Mouse (Mus musculus) ovary, postnatal 10 days (tissue): Measurements from ENCODE around the gene Pthlh.

ENCODE experiments used
- DNase-seq: peaks from one replicate; pipeline ENCODE4 v3.0.0; 2022; ENCODE audit warnings: low spot score

Pthlh gene

DNA sequence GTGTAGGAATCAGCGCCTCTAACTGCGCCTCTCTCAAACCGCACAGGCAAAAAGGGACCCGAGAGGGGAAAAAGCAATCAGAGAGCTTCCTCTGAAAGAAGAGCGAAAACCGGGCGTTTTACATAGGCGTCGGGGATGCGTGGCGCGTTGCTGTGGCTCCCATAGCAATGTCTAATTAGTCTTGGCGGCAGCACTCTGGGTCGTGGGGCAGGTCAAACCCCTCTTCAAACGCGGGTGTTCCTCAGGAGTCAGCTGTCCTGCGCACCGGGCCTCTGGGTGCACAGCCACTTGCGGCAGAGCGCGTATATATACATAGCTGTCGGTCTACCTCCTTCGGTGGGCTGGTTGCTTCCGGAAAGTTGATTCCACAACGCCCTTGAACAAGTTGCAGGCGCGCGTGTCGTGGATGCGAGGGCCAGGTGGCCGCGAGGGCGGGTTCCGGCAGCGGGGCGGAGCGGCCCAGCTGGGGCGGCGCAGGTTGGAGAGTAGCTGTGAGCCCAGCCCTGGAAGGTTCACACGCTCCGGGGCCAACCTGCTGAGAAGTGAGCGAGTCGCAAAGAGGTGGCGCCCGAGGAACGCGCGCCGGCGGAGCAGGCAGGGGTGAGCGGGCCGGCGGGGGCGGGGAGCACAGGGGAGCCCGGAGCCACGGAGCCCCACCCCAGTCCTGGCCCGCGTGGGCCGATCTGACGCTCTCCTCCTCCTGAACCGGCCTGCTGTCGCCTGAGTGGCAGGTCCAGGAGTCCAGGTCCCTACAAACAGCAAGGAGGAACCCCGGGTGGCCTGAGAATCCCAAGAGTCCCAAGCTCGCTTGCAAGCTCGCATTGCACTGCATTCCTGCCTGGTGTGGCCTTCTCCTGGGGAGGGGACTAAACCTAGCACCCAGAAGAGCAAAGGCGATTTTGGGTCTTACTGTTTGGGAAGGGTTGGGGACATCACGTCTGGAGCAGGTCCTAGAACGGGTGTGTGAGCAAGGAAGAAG lies at the start of gene Pthlh:
Gene Pthlh (minus strand): TSS at position 597 of the 979 bp plus-strand sequence.
- peak; percentile 38 for DNase-seq

DNA sequence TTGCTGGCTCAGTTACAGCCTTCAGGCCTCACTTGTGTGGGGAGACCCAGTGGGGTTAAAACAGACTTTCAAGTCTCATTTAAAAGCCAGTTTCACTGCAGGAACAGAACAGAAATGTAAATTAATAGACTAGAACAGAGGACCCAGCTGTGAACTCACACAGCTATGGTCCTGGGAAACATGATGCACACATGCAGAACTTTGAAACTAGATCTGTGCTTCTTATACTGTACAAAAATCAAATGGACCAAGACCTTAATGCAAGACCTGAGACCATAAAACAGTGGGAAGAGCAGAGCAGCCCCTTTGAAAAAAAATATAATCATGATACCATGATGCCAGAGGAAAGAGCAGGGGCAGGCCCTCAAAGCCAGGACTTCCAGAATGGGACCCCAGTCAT lies 49.3 kb upstream of the Pthlh start:
- no peak for DNase-seq

DNA sequence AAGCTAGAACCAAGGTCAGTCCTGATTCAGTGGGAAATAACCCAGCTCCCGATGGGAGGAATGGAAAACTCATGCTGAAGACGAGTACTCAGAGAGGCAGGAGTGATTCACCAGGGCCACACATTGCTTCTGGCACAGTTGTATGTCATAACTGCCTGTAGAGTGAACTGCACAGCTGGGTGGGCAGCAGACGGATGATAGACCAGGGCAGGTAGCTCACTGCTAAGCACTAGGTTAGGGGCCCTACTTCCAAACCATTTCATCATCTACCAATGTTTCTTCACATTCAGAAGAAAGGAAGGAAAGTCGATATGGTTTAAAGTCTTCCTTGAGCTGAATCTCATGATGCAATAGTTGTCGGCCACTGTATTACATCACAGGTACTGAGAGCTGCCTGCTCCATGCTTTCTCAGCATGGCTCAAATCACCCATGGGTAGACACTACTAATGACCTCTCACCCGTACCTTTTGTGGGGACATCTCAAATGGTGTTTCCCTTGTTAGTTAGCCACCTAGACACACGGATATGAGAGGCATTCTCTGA lies 46.5 kb upstream of the Pthlh start:
- DNase-seq = no peak

DNA sequence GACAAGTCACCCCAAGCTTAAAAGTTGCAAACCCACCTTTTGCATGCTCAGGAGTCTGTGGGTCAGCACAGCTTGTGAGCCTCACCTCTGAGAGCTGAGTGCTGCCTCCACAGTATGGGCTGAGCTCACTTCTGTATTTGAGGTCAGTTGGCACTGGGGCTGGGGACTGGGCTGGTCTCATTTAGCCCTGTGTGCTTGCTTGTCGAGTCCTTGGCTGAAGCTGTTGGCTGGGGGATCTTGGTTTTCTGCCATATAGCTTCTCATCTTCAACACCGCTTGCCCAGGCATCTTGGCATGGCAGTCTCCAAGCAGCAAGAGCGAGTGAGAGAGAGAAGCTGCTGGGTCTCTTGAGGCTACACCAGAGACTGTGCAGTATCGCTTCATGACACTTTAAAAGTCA lies 46.1 kb upstream of the Pthlh start:
- DNase-seq = no peak

DNA sequence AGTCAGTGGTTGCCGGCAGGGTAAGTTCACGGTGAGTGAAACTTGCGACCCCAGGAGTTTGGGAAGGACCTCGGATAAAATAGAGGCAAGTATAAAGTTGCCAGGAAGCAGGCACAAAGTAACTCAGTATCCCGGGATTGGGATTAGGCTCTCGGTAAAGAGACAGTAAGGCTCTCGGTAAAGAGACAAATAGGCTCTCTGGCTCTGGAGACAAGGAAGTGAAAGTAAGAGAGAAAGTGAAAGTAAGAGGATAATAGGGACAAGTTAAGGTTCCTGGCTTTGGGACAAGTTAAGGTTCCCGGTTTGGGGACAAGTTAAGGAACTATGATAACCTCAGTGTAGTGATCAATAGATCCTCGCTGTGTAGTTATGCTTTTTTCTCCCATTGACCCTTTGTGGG lies 40.3 kb upstream of the Pthlh start:
- peak; percentile 2 for DNase-seq

DNA sequence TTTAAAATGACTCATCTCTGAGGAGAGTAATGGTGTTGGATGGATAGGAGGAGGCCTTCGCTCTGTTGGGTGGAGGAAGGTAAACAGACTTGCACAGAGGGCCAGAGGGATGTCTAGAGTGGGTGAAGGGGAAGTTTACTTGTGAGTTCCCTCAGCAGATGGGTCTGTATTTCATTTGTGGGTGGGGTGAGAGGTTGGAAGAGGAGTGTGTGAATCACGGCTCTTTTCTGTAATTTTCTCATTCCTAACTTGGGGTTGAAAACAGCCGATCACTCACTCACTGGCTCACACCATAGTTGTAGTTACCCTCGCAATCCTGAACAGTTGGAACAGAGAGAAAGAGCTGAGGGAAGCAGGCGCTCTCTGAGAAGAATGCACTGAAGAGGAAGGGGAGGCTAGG lies 35.6 kb upstream of the Pthlh start:
- no peak for DNase-seq

DNA sequence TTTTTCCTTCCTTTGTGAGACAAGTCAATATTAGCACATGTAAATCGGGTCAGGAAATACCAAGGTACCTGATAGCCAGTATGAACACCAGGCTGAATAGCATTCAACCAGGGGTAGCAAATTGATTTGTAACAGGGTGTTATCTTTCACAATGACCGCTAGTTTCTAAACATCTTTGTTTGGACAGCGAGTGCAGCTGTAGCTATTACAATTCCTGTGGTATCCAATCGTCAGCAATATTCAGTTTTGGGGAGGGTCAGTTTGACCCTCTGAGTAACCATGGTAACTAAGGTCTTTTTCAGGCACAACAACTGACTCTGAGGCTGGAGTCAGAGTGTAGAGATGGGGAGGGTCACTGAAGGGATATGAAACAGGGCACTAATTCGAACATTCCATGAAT lies 15.3 kb upstream of the Pthlh start:
- DNase-seq = no peak

DNA sequence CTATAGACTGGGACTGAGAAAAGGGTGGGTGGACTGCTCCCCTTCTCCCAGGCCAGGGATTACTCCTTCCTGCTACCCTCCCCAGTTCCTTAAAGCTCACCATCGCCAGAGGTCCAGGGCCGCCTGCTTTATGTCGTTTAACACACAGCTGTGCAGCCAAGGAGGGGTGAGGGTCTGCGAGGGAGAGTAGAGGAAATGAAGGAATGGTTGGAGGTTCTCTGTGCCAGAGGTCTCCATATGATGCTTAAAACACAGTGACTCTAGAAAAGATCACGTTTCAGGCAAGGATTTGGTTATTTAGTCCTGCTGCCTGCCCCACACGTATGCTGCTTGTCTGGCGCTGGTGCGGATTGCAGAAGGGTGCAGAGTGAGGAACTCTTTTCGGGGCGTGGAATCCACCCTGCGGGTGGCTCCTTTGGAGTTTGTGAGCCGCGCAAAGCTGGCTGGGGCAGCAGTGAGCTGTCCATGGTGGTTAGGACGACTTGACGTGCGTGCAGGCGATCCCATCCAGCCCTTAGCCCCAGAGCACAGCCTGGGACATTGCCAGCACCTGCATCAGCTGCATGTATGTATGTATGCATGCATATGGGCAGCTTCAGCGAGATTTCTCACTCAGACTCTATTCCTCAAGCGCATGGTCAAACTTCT lies 4.3 kb upstream of the Pthlh start:
- peak; percentile 13 for DNase-seq

DNA sequence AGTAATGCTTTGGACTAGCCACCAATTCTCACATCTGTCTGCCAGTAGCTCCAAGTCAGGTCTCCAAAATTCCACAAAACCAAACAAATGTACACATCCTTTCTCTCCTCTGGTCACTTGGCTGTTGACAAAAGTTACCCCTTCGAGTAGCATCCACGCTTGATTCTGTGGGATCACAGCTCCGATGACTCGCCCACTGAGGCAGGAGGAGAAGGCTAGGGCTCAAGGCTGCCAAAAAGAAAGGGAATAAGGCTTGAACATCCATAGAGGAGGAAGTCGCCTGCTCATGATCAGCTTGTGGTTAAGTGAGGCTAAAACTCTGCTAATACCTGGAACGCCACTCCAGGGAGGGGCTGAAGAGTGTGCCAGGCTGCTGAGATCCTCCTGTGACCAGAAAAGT lies 2.5 kb upstream of the Pthlh start:
- no peak for DNase-seq

DNA sequence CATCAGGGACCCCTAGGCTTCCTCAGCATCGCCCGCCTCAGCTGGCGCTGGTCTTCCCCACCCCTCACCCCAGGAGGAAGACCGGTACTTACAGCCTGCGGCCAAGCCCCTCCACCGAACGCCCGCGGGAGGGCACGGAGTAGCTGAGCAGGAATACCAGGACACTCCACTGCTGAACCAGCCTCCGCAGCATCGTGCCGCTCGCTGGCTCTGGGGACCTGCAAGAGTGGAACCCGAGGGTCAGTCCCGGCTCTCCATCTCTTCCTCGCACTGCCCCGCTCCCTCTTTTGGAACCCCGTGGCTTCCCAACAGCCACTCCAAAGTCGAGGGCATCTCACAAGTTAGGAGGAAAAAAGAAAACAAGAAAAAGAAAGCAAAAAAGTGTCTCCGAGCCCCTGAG lies 805 bp downstream of the Pthlh start:
- DNase-seq = no peak

DNA sequence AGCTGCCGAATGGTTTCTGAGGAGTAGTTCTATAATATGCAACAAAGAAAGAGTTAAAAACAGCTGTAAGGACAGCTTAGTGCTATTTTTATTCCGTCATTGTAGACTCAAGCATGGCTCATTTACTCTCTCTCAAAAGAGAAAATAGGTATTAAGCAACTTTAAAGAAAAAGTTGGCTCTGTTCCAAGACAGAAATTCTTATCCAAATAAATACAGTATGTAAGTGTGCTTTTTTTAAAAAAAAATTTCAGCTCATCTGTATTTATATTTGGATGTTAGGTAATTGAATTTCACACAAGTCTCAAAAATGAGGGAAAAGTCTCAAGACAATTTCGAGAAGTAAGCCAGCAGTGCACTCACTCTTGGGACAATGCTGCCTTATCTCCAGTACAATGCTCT lies 2.4 kb downstream of the Pthlh start:
- DNase-seq = no peak

DNA sequence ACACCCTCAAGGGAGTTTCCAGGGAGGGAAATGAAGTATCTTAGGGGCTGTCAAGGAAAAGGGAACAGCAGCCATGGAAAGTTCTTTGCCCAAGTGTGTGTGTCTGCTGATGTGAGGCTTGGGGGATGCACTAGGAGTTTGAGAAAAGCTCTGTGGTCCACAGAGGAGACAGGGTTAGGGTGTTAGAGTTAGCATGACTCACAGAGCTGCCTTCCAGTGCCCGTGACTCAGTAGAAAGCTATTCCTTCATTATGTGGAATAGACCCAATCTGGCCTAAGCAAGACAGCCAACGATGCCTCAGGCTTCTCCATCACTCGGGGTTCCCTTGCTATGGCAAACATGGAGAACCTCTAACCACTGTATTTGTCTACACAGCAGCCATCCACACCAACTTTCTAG lies 3.2 kb downstream of the Pthlh start:
- DNase-seq = no peak

DNA sequence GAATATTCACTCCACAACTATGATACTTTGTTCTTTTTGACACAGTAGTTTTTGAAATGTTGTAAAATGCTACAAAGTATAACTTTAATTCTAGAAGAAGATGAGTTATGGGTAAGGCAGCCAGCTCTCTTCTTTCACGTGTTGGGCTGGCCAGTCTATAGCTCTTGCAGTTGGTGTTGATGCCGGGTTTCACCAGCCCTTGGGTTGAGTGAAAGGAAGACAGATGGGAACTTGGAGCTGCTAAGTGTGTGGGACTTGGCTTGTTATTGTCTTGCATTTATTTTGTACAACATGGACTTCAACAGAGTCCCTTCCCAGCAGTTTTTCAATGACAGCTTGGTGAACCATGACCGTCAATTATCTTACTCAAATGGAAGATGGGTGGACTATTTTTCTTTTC lies 16.2 kb downstream of the Pthlh start:
- no peak for DNase-seq

DNA sequence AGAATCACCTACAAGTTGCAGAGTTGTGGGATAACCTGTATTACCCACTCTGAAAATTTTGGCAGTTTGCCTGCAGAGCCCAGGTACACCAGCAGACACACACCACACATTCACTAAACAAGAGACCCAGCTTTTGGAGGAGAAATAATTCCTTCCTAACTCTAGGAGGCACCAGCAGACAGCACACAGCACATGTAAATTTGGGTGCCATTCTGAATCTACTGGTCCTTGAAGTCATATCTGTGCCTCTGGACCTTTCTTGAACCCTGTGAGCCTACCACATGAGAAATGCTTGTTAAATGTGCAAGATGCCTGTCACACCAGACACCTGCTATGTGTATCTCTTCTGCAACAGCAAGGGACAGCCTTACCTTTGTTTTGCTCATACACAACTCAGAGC lies 19.7 kb downstream of the Pthlh start:
- no peak for DNase-seq

DNA sequence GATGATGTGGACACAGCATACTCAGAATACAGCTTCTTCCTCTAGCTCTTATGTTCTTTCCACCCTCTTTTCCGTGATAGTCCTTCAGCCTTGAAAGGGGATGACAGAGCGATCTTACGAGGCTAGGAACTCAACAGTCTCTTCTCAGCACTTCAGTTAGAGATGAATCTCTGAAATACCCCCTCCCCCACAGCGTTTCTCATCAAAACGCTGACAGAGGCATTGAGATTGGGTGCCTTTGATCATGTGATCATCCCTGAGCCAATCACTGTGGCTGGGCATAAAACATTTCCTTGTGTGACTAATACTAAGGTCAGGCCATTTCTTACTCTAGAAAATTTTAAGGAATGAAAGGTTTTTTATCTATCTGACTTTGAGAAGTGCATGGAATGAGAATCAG lies 20.3 kb downstream of the Pthlh start:
- no peak for DNase-seq

DNA sequence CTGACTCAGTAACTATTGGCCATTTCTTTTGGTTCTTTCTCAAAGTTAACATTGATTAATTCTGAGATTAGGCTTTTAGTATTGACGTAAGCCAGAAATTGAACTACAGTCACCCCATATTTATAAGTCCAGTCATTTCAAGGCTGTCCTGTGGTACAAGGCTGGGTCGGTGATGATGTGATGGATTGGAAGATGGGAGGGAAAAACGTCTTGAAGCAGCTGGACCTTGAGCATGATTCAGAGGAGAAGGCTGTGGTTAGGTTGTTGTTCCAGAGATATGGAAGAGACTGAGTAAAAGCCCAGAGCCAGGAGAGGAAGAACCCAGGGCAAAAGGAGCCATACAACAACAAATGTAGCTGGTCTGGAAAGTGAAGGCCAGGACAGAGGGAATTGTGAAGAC lies 22.4 kb downstream of the Pthlh start:
- DNase-seq = no peak

DNA sequence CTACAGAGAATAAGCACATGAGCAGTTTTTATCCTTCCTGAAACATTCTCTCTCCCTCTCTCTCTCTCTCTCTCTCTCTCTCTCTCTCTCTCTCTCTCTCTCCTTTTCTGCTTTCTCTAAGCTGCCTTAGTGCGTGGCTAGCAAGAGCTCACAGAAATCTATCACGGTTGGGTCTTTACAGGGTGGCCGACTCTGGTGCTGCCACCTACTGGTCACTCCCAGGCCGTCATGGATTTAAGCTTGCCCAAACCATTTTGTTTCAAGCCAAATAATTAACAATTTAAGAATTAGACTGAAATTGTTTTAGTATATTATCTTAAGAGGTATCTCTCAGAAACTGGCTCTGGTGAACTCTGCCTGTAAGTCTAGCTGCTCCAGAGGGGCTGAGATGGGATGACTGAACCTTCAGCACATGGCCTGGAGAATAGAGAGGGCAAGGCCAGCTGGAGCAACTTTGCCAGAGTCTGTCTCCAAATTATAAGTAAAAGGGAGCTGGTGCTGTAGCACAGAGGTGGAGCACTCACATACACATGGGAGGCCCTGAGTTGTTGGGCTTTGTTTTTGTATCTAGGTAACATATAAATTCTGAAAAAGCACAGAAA lies 23.7 kb downstream of the Pthlh start:
- DNase-seq = peak; percentile 28

DNA sequence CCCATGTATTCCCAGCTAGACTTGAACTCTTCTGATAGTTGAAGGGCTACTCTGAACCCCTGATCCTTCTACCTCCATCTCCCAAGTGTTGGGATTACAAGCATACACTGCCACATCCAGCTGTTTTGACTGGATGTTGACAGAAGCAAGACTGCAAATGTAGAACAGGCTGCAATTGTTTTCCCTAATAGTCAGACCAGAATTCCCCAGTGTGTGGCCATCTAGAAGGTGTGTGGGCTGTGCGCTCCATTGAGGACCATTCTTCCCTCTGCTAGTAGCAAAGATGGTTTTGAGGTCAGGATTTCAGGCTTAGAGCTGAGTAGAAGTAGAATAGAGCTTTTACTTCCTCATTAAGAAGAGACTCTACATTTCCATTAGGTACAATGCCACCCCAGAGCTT lies 37.3 kb downstream of the Pthlh start:
- no peak for DNase-seq

DNA sequence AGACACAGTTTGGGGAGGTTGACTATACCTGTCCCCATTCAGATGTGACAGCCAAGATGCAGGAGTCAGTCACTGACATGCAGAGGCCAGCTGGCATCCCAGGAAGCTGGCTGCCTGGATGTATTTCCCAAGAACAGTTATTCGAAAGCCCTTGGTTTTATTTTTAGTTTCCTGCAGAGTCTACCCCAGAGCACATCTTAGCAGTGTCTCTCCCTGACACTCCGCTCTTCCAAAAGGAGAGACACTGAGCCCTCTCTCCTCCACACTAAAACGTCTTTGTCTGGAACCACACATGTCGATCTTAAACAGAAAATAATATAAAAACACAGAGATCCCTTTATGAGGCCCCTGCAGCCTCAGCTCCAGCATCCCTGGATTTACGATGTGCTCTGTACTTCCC lies 44.9 kb downstream of the Pthlh start:
- no peak for DNase-seq

DNA sequence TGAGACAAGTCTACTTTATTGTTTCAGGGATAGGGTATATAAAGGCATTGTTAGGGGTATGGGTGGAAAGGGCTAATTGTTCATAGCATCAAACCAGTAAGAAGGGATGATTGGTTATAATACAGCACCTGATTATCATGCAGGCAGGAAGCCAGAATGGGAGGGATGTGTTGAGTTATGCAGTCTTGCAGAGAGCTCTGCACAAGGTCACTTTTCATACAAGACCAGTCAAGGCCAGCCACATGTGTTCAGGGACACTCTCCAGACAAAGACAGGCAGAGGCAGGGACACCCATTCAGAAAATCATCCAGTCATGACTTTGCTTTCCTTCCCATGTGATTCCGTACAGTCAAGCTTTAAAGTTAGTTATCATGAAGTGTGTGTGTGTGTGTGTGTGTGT lies 47.8 kb downstream of the Pthlh start:
- DNase-seq = no peak

DNA sequence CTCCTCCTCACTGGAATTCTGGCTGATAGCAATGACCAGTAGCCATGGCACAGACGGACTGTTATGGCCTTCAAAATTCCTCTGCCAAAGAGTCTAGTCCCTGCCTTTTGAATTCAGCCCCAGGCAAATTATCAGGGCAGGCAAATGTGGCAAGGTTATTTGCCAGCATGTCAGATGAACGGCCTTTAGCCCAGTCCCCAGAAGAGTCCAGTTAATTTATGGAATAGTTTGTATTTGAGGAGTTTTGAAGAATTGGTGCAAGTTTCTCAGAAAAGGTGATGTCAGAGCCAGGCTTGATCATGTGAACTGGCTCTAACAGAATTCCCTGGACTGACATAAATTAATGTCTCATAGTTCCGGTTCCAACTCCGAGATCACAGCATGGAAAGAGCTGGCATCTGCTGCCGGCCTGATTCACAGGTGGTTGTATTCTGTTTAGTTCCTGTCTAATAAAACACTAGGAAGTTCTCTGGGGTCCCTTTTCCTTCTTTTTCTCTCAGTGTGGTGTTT lies 56.1 kb downstream of the Pthlh start:
- no peak for DNase-seq
